Mouse (Mus musculus) ES-Bruce4 (cell line): ENCODE results near the gene Mpv17l. TPM values are rescaled to one million over a fixed set of nuclear protein-coding genes. Genes with fewer than 3 reads are reported as not detected.

Experiments
- H3K27ac ChIP-seq: 2 replicates; pipeline ENCODE4 v1.5.1; 2012; ENCODE audit warnings: low read length, inconsistent platforms; ENCODE audit not compliant: insufficient read depth
- H3K27me3 ChIP-seq: 2 replicates; pipeline ENCODE4 v1.6.1; 2012; ENCODE audit warnings: mild to moderate bottlenecking, low read length, inconsistent platforms; ENCODE audit not compliant: control insufficient read depth, poor library complexity, insufficient read depth, severe bottlenecking
- H3K36me3 ChIP-seq: 2 replicates; pipeline ENCODE4 v1.6.1; 2012; ENCODE audit warnings: inconsistent platforms, mild to moderate bottlenecking, low read length, moderate library complexity; ENCODE audit not compliant: control insufficient read depth, poor library complexity, insufficient read depth, severe bottlenecking
- H3K4me1 ChIP-seq: one replicate; pipeline ENCODE4 v1.8.1; 2011; ENCODE audit warnings: low read length; ENCODE audit not compliant: control insufficient read depth, insufficient read depth
- H3K4me3 ChIP-seq: 2 replicates; pipeline ENCODE4 v1.5.1; 2011; ENCODE audit warnings: low read depth, mild to moderate bottlenecking, low read length
- H3K9ac ChIP-seq: 2 replicates; pipeline ENCODE4 v1.6.1; 2012; ENCODE audit warnings: low read depth, mild to moderate bottlenecking, inconsistent platforms; ENCODE audit not compliant: poor library complexity, severe bottlenecking
- H3K9me3 ChIP-seq: replicated peaks from 2 replicates; pipeline ENCODE4 v1.6.1; 2012; ENCODE audit warnings: mild to moderate bottlenecking, low read length, inconsistent platforms; ENCODE audit not compliant: control insufficient read depth, poor library complexity, insufficient read depth, severe bottlenecking
- CTCF ChIP-seq: IDR thresholded peaks from one replicate; pipeline ENCODE4 v1.8.1; 2011; ENCODE audit warnings: low read depth, low read length
- EP300 ChIP-seq: IDR thresholded peaks from 2 replicates; pipeline ENCODE4 v1.6.1; 2011; ENCODE audit warnings: low read depth, low read length; ENCODE audit not compliant: insufficient read depth
- POLR2A ChIP-seq: IDR thresholded peaks from one replicate; pipeline ENCODE4 v1.8.1; 2011; ENCODE audit warnings: low read length; ENCODE audit not compliant: insufficient read depth
- polyA plus RNA-seq: library from polyadenylated mRNA; stranded (reverse); fragments of >200 nt; gene quantifications from 2 replicates; pipeline ENCODE4 v1.2.4, GENCODE M21; 2011; ENCODE audit warnings: low read depth; ENCODE audit not compliant: missing spikeins, insufficient read depth, insufficient read length

Mpv17l gene
- polyA plus RNA-seq, 1 experiment = 19.9 TPM

DNA sequence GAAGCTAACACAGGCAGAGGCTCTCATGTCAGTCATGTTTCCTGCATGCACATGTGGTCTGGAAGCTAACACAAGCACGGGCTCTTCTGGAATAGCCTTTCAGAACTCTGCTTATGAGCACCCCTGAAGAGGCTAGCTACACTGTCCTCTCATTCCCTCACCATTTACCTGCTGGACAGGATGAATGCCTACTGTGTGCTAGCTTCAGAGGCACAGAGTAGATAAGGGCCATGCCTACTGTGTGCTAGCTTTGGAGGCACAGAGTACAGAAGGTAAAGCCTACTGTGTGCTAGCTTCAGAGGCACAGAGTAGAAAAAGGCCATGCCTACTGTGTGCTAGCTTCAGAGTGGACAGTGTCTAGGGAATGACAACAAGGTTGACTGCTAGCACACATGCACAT is 91.5 kb downstream of the Mpv17l start:
- TF ChIP-seq CTCF = no peak
- no peak for TF ChIP-seq EP300
- no peak for TF ChIP-seq POLR2A
- no peaks in the 10 kb centered on the region for H3K9me3 ChIP-seq
- H3K27me3 ChIP-seq = no peaks in the 10 kb centered on the region
- no peak overlapping the region for H3K4me3 ChIP-seq
- H3K27ac ChIP-seq = no peak overlapping the region
- no peaks in the 10 kb centered on the region for H3K36me3 ChIP-seq
- H3K4me1 ChIP-seq = no peaks in the 10 kb centered on the region
- no peak overlapping the region for H3K9ac ChIP-seq

Other genes starting within 250 kb of the Mpv17l start
- gene Parn, start 235.0 kb upstream of the Mpv17l start, polyA plus RNA-seq = 68.0 and 80.3 TPM in 2 replicates
- 24.1 and 25.5 TPM in 2 replicates for gene Bfar, start 231.3 kb upstream of the Mpv17l start, polyA plus RNA-seq
- 3.9 and 4.6 TPM in 2 replicates for gene 3110001I22Rik, start 231.2 kb upstream of the Mpv17l start, polyA plus RNA-seq
- gene Pla2g10, start 172.2 kb upstream of the Mpv17l start, polyA plus RNA-seq = 7.8 and 11.8 TPM in 2 replicates
- 131 and 134 TPM in 2 replicates for gene Rrn3, start 122.5 kb upstream of the Mpv17l start, polyA plus RNA-seq
- 57.6 and 61.3 TPM in 2 replicates for gene Ntan1, start 84.3 kb upstream of the Mpv17l start, polyA plus RNA-seq
- gene Pdxdc1, start within 50 bp of the Mpv17l start, polyA plus RNA-seq = 135 and 156 TPM in 2 replicates
- 17.0 and 20.0 TPM in 2 replicates for gene 2900011O08Rik, start 83.4 kb downstream of the Mpv17l start, polyA plus RNA-seq
- 9.0 and 10.1 TPM in 2 replicates for gene Ifitm7, start 83.7 kb downstream of the Mpv17l start, polyA plus RNA-seq